Mouse (Mus musculus): Measurements from ENCODE around the gene Rnf181. TPM values are rescaled to one million over a fixed set of nuclear protein-coding genes. Genes with fewer than 3 reads are reported as not detected.

Rnf181 gene
- total RNA-seq, 2 experiments from 2014 or later = 75.9 to 83.5 TPM

- DNase-seq (ENCODE audit: extremely low spot score in 1 of 2, low spot score in 1 of 2) = peak; percentile 79 to 83
Observed at GRCm38 (mm10) chr6:72362132-72363028, 4.4 kb downstream of the Rnf181 start.

GRCm38 (mm10) chr6:72361121-72361551, 5.6 kb downstream of the Rnf181 start:
- DNase-seq (ENCODE audit: extremely low spot score in 1 of 2, low spot score in 1 of 2) = no peak

GRCm38 (mm10) chr6:72360599-72360935, 6.2 kb downstream of the Rnf181 start:
- no peak for DNase-seq (ENCODE audit: extremely low spot score in 1 of 2, low spot score in 1 of 2)

GRCm38 (mm10) chr6:72359891-72360598, 6.7 kb downstream of the Rnf181 start:
- DNase-seq (ENCODE audit: extremely low spot score in 1 of 2, low spot score in 1 of 2) = no peak

- DNase-seq (ENCODE audit: extremely low spot score in 1 of 2, low spot score in 1 of 2) = no peak
Observed at GRCm38 (mm10) chr6:72359343-72359742, 7.4 kb downstream of the Rnf181 start.

GRCm38 (mm10) chr6:72358086-72358764, 8.5 kb downstream of the Rnf181 start:
- DNase-seq (ENCODE audit: extremely low spot score in 1 of 2, low spot score in 1 of 2) = no peak

GRCm38 (mm10) chr6:72357164-72358079, 9.3 kb downstream of the Rnf181 start:
- DNase-seq (ENCODE audit: extremely low spot score in 1 of 2, low spot score in 1 of 2) = no peak

- DNase-seq (ENCODE audit: extremely low spot score in 1 of 2, low spot score in 1 of 2) = no peak
Observed at GRCm38 (mm10) chr6:72356001-72356532, 10.7 kb downstream of the Rnf181 start.

- DNase-seq (ENCODE audit: extremely low spot score in 1 of 2, low spot score in 1 of 2) = peak; percentile 62 to 65
Observed at GRCm38 (mm10) chr6:72355066-72355911, 11.5 kb downstream of the Rnf181 start, which contains the start of gene Tmem150a. Tmem150a (plus strand) TSS chr6:72355447.

- DNase-seq (ENCODE audit: extremely low spot score in 1 of 2, low spot score in 1 of 2) = no peak
Observed at GRCm38 (mm10) chr6:72354025-72354424, 12.7 kb downstream of the Rnf181 start.

GRCm38 (mm10) chr6:72352636-72353405, 13.9 kb downstream of the Rnf181 start:
- no peak for DNase-seq (ENCODE audit: extremely low spot score in 1 of 2, low spot score in 1 of 2)

- no peak for DNase-seq (ENCODE audit: extremely low spot score in 1 of 2, low spot score in 1 of 2)
Observed at GRCm38 (mm10) chr6:72350214-72350613, 16.5 kb downstream of the Rnf181 start.

- no peak for DNase-seq (ENCODE audit: extremely low spot score in 1 of 2, low spot score in 1 of 2)
Observed at GRCm38 (mm10) chr6:72348411-72348810, 18.3 kb downstream of the Rnf181 start.

GRCm38 (mm10) chr6:72347166-72347941, 19.4 kb downstream of the Rnf181 start, which contains the start of gene 0610030E20Rik:
0610030E20Rik (plus strand) TSS chr6:72347317.
- DNase-seq (ENCODE audit: extremely low spot score in 1 of 2, low spot score in 1 of 2) = peak; percentile 64 to 65

GRCm38 (mm10) chr6:72346261-72346660, 20.5 kb downstream of the Rnf181 start:
- no peak for DNase-seq (ENCODE audit: extremely low spot score in 1 of 2, low spot score in 1 of 2)

- DNase-seq (ENCODE audit: extremely low spot score in 1 of 2, low spot score in 1 of 2) = no peak
Observed at GRCm38 (mm10) chr6:72345633-72346032, 21.1 kb downstream of the Rnf181 start.

GRCm38 (mm10) chr6:72345074-72345567, 21.6 kb downstream of the Rnf181 start, which contains the start of gene Usp39:
Usp39 (minus strand) TSS chr6:72345184.
- peak; percentile 88 to 89 for DNase-seq (ENCODE audit: extremely low spot score in 1 of 2, low spot score in 1 of 2)
